Mouse (Mus musculus) spleen, adult 2 months (tissue): ENCODE data around the gene Fgfr2.

Experiments
- CTCF ChIP-seq: fragments of 200-500 bp; IDR thresholded peaks from 2 replicates; pipeline ENCODE4 v1.5.1; 2011; ENCODE audit warnings: mild to moderate bottlenecking, inconsistent platforms; ENCODE audit not compliant: insufficient read depth, insufficient read length, insufficient replicate concordance; ENCODE audit errors: extremely low read depth
- POLR2A ChIP-seq: fragments of 200-500 bp; IDR thresholded peaks from 2 replicates; pipeline ENCODE4 v1.6.1; 2011; ENCODE audit warnings: low read depth, low read length, inconsistent platforms

DNA sequence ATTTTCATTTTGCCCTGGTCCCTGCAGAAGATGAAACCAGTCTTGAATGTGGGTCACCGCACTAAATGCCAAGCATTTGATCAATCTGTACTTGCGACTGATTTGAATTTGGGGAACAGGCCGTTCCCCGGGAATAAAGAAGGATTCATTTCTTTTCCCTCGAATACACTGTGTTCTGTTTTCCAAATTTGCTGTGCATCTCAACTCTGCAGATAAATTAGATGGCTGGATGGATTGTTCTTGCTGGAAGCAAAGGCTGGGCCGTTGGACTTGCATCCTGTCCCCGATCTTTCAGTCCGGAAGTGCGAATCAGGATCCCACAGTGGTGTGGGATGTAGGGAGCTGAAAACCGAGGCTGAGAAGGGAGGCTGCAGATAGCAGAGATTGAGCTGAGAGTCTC, 2169.8 kb downstream of the Fgfr2 start:
- TF ChIP-seq POLR2A (no peak), CTCF (no peak)
